Mouse (Mus musculus) liver, embryonic 14.5 days (tissue): ENCODE data around the gene Neurod1.

ENCODE experiments used
- CTCF ChIP-seq: IDR thresholded peaks from 2 replicates; pipeline ENCODE4 v1.5.1; 2016; ENCODE audit warnings: antibody characterized with exemption, low read depth, control low read depth
- EP300 ChIP-seq: IDR thresholded peaks from 2 replicates; pipeline ENCODE4 v1.6.1; 2016; ENCODE audit warnings: antibody characterized with exemption, low read depth

- TF ChIP-seq CTCF (no peak), EP300 (no peak)
These were observed 2.4 kb downstream of the Neurod1 start for GRCm38 (mm10) chr2:79453901-79454781.
